Mouse (Mus musculus) naive thymus-derived CD4-positive, alpha-beta T cell, adult 2 months (primary cell): ENCODE measurements around the gene Boc.

Experiments used
- DNase-seq: peaks from one replicate; pipeline ENCODE4 v3.0.0-alpha.2; 2011; ENCODE audit warnings: low read depth

Boc gene

GRCm38 (mm10) chr16:44558471-44559329 is at the start of gene Boc:
Boc (minus strand) TSS chr16:44558897.
- peak; percentile 3 for DNase-seq

- DNase-seq, result no peak
Measured at GRCm38 (mm10) chr16:44606643-44607042, 47.9 kb upstream of the Boc start.

GRCm38 (mm10) chr16:44604021-44604616 is 45.4 kb upstream of the Boc start:
- no peak for DNase-seq

GRCm38 (mm10) chr16:44601999-44602794 is 43.5 kb upstream of the Boc start:
- DNase-seq, result no peak

- no peak for DNase-seq
Measured at GRCm38 (mm10) chr16:44601182-44601581, 42.5 kb upstream of the Boc start.

- no peak for DNase-seq
Measured at GRCm38 (mm10) chr16:44597106-44597806, 38.6 kb upstream of the Boc start.

- no peak for DNase-seq
Measured at GRCm38 (mm10) chr16:44589506-44589905, 30.8 kb upstream of the Boc start.

- DNase-seq, result no peak
Measured at GRCm38 (mm10) chr16:44579421-44580024, 20.8 kb upstream of the Boc start.

- DNase-seq, result no peak
Measured at GRCm38 (mm10) chr16:44578551-44578950, 19.9 kb upstream of the Boc start.

GRCm38 (mm10) chr16:44568056-44568455 is 9.4 kb upstream of the Boc start:
- DNase-seq, result no peak

- no peak for DNase-seq
Measured at GRCm38 (mm10) chr16:44565328-44566210, 6.9 kb upstream of the Boc start.

- DNase-seq, result no peak
Measured at GRCm38 (mm10) chr16:44564359-44564758, 5.7 kb upstream of the Boc start.

GRCm38 (mm10) chr16:44562061-44562460 is 3.4 kb upstream of the Boc start:
- DNase-seq, result no peak

- no peak for DNase-seq
Measured at GRCm38 (mm10) chr16:44560214-44560613, 1.5 kb upstream of the Boc start.

- DNase-seq, result no peak
Measured at GRCm38 (mm10) chr16:44559330-44559695, 616 bp upstream of the Boc start.

GRCm38 (mm10) chr16:44557661-44558470 is 831 bp downstream of the Boc start:
- DNase-seq, result no peak

- DNase-seq, result no peak
Measured at GRCm38 (mm10) chr16:44557084-44557483, 1.6 kb downstream of the Boc start.

GRCm38 (mm10) chr16:44555791-44556709 is 2.6 kb downstream of the Boc start:
- no peak for DNase-seq

GRCm38 (mm10) chr16:44553861-44554260 is 4.8 kb downstream of the Boc start:
- no peak for DNase-seq
